Mouse (Mus musculus) heart, embryonic 11.5 days (tissue): ENCODE measurements around the gene Retreg1. TPM values are rescaled to one million over a fixed set of nuclear protein-coding genes. Genes with fewer than 3 reads are reported as not detected.
"Not testable (repeated sequence)": the region's sequence is repeated elsewhere in the genome, so short reads cannot be mapped to it uniquely, and the experiment has no call there.

ENCODE experiments used
- ATAC-seq: fragments of 200-750 bp; cut with Nextera tagmentation; replicated peaks from 2 replicates; pipeline ENCODE4 v1.8.0; 2017; ENCODE audit warnings: moderate library complexity; ENCODE audit not compliant: insufficient number of reproducible peaks, low FRiP score, low TSS enrichment
- H3K27ac ChIP-seq: fragments of 300-500 bp; sonication (generic); 2 replicates; pipeline ENCODE4 v1.5.1; 2014; ENCODE audit warnings: mild to moderate bottlenecking, low read depth, low read length
- H3K27me3 ChIP-seq: fragments of 300-500 bp; sonication (generic); 2 replicates; pipeline ENCODE4 v1.6.1; 2014; ENCODE audit warnings: mild to moderate bottlenecking, low read length, mixed read lengths; ENCODE audit not compliant: control insufficient read depth, insufficient read depth
- H3K36me3 ChIP-seq: fragments of 300-500 bp; sonication (generic); 2 replicates; pipeline ENCODE4 v1.6.1; 2014; ENCODE audit warnings: mild to moderate bottlenecking, low read length, moderate library complexity, mixed read lengths; ENCODE audit not compliant: control insufficient read depth, insufficient read depth
- H3K4me1 ChIP-seq: fragments of 300-500 bp; sonication (generic); 2 replicates; pipeline ENCODE4 v1.6.1; 2014; ENCODE audit warnings: low read length; ENCODE audit not compliant: control insufficient read depth, insufficient read depth
- H3K4me2 ChIP-seq: fragments of 300-500 bp; sonication (generic); 2 replicates; pipeline ENCODE4 v1.6.1; 2014; ENCODE audit warnings: mild to moderate bottlenecking, moderate library complexity
- H3K4me3 ChIP-seq: fragments of 300-500 bp; sonication (generic); 2 replicates; pipeline ENCODE4 v1.5.1; 2014; ENCODE audit warnings: low read depth, low read length
- H3K9ac ChIP-seq: fragments of 300-500 bp; sonication (generic); 2 replicates; pipeline ENCODE4 v1.6.1; 2014; ENCODE audit warnings: mild to moderate bottlenecking, low read depth, low read length, moderate library complexity
- H3K9me3 ChIP-seq: fragments of 300-500 bp; sonication (generic); replicated peaks from 2 replicates; pipeline ENCODE4 v1.6.1; 2016; ENCODE audit warnings: low read length; ENCODE audit not compliant: control insufficient read depth
- WGBS: fragments of 180-500 bp; shearing (Covaris S2); extraction: QIAGEN DNeasy Blood & Tissue Kit; methylation state at CpG from one replicate; pipeline ENCODE4 v1.1.7; 2014; ENCODE audit not compliant: insufficient replicate concordance; 5-methylcytosine and 5-hydroxymethylcytosine counted together
- polyA plus RNA-seq: library from polyadenylated mRNA; unstranded; fragments of >200 nt; fragmentation: Nextera tagmentation; extraction: Ambion mirVana; gene quantifications from 2 replicates; pipeline ENCODE4 v1.2.1, GENCODE M21; 2014

The Retreg1 gene
- polyA plus RNA-seq, 1 experiment from 2014 or later = 47.2 TPM

DNA sequence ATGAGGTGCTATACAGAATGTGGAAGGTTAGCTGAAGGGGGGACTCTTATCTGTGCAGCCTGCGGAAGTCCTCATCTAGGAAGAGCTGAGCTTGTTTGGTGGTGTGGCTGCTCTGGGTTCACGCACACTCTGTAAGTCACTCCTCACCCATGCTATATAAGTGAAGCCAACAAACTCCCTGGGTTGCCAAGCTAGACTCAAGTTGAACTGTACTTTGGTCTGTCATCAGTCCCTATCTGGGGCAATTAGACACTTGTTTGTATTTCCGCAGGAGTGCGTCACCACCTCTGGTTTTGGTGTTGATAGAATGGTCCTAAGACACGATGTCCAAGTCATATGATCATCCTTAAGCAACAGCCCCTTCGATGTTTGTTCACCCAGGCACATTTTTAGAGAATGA lies 132.8 kb downstream of the Retreg1 start:
- Histone ChIP-seq H3K27ac (no peak overlapping the region), H3K9me3 (no peaks in the 10 kb centered on the region), H3K4me2 (no peak overlapping the region), H3K9ac (no peak overlapping the region), H3K4me3 (no peak overlapping the region), H3K27me3 (no peaks in the 10 kb centered on the region), H3K36me3 (no peaks in the 10 kb centered on the region), H3K4me1 (0 out of 2 replicates have a peak, but pooled peaks cover 2% of the 10 kb centered on the region)
- WGBS = 47% methylated on average over 6 of the region's 6 CpGs
- no peak; the same call in 1 of the 2 replicates for ATAC-seq

GRCm38 (mm10) chr15:25983614-25984013 lies 140.6 kb downstream of the Retreg1 start:
- not testable (repeated sequence) for H3K4me1 ChIP-seq, H3K27me3 ChIP-seq, H3K36me3 ChIP-seq, H3K9me3 ChIP-seq
- peak; percentile 5; the same call in 1 of the 2 replicates for ATAC-seq
- Histone ChIP-seq H3K4me2 (peak overlapping the region; percentile 91), H3K9ac (peak overlapping the region; percentile 94), H3K4me3 (peak overlapping the region; percentile 100), H3K27ac (peak overlapping the region; percentile 60; the same call in 1 of the 2 replicates)
- 19% methylated on average over 6 of the region's 6 CpGs for WGBS

GRCm38 (mm10) chr15:25984067-25984733 lies 141.2 kb downstream of the Retreg1 start, which contains the start of gene Zfp622:
Gene Zfp622, plus strand, starts transcription at chr15:25984366.
- Histone ChIP-seq H3K27ac (peak within 1 kb of the TSS; percentile 89), H3K4me3 (peak within 1 kb of the TSS; percentile 100), H3K4me1 (peaks cover 10% of the 10 kb centered on the region), H3K27me3 (no peaks in the 10 kb centered on the region), H3K4me2 (peak within 1 kb of the TSS; percentile 91), H3K36me3 (peaks cover 8% of the 10 kb centered on the region; the same call in 1 of the 2 replicates), H3K9me3 (no peaks in the 10 kb centered on the region), H3K9ac (peak within 1 kb of the TSS; percentile 94)
- WGBS = under 1% methylated on average over 57 of the region's 57 CpGs
- ATAC-seq = peak; percentile 97

DNA sequence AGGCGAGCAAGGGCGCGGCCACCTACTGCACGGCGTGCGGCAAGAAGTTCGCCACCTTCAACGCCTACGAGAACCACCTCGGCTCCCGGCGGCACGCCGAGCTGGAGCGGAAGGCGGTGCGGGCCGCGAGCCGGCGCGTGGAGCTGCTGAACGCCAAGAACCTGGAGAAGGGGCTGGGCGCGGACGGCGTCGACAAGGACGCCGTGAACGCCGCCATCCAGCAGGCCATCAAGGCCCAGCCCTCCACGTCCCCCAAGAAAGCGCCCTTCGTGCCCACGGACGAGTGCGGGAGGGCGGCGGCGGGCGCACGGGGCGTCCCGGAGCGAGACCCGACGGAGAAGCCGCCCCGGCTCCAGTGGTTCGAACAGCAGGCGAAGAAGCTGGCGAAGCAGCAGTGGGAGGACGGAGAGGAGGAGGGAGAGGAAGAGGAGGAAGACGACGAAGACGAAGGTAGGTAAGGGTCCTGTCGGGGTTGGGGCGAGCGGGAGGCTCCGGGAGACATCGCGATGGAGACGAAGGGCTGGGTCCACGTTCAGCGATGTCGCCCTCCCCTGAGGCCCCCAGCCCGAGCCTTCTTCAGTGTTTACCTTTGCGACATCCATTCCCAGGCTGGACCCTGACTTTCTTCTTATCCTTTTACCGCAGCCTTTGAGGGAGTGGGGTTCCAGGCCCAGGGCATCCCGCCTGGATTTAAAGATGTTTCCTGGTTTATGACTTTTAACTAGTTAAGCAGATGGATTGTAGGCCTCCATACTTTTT lies 141.9 kb downstream of the Retreg1 start:
- H3K27me3 ChIP-seq = no peaks in the 10 kb centered on the region
- H3K9me3 ChIP-seq = no peaks in the 10 kb centered on the region
- peaks cover 10% of the 10 kb centered on the region for H3K4me1 ChIP-seq
- peak overlapping the region; percentile 89 for H3K27ac ChIP-seq
- H3K4me3 ChIP-seq = peak overlapping the region; percentile 100
- peak overlapping the region; percentile 91 for H3K4me2 ChIP-seq
- WGBS = under 1% methylated on average over 66 of the region's 71 CpGs
- 0 out of 2 replicates have a peak, but pooled peaks have one; percentile 5 for ATAC-seq
- H3K36me3 ChIP-seq = peaks cover 8% of the 10 kb centered on the region; the same call in 1 of the 2 replicates
- peak overlapping the region; percentile 94 for H3K9ac ChIP-seq

GRCm38 (mm10) chr15:25992992-25993727 lies 150.2 kb downstream of the Retreg1 start:
- H3K4me1 ChIP-seq = no peaks in the 10 kb centered on the region
- no peak for ATAC-seq
- no peak overlapping the region for H3K4me2 ChIP-seq
- peaks cover 12% of the 10 kb centered on the region for H3K36me3 ChIP-seq
- H3K4me3 ChIP-seq = no peak overlapping the region
- 60% methylated on average over 8 of the region's 8 CpGs for WGBS
- H3K27me3 ChIP-seq = no peaks in the 10 kb centered on the region
- H3K9ac ChIP-seq = no peak overlapping the region
- H3K27ac ChIP-seq = no peak overlapping the region
- H3K9me3 ChIP-seq = no peaks in the 10 kb centered on the region

DNA sequence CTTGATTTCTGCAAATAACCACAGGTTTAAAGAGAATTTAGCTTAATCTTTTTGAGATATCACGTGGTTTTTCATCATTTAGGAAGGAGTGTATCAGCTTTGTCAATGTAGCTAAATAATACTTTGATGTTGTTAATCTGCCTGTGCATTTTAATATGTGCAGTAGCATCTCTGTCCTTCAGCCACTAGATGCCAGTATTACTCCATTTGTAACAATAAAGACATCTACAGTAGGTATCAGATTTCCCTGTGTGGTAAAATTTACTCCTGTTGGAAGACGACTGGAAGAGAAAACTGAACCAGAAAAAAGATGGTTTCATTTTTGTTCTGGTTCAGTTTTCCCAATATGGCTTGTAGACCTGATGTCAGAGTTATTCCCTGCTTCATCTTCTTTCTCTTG lies 152.5 kb downstream of the Retreg1 start:
- no peak overlapping the region for H3K4me2 ChIP-seq
- no peak overlapping the region for H3K4me3 ChIP-seq
- WGBS = 63% methylated on average over 2 of the region's 2 CpGs
- H3K36me3 ChIP-seq = peaks cover 9% of the 10 kb centered on the region
- H3K9ac ChIP-seq = no peak overlapping the region
- no peak for ATAC-seq
- no peaks in the 10 kb centered on the region for H3K4me1 ChIP-seq
- H3K27ac ChIP-seq = no peak overlapping the region
- H3K9me3 ChIP-seq = no peaks in the 10 kb centered on the region
- no peaks in the 10 kb centered on the region for H3K27me3 ChIP-seq

DNA sequence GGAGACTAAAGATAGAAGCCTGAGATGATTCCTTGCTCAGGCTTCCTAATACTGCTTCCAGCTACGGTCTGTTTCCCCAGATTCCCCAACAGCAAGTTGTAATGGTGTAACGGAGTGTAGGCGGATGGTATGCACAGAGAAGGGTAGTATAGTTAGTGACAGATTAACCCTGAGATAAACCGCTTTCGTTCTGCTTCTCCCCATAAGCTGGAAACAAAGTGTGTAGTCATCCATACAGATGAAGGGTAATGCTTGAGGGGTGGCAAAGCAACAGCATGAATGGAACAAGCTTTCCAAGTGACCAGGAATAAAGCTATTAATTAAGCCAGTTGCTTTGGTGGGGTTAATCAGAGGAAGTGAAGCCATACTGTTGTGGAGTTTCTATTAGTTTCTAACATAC lies 156.6 kb downstream of the Retreg1 start:
- ATAC-seq, H3K4me1 ChIP-seq, H3K4me3 ChIP-seq, H3K36me3 ChIP-seq, H3K27ac ChIP-seq, H3K9me3 ChIP-seq, H3K9ac ChIP-seq, H3K27me3 ChIP-seq, H3K4me2 ChIP-seq: not testable (repeated sequence)
- WGBS = 83% methylated on average over 5 of the region's 5 CpGs

GRCm38 (mm10) chr15:26008621-26009020 lies 165.6 kb downstream of the Retreg1 start:
- H3K27me3 ChIP-seq = no peaks in the 10 kb centered on the region
- no peak for ATAC-seq
- H3K4me1 ChIP-seq = no peaks in the 10 kb centered on the region
- H3K9me3 ChIP-seq = no peaks in the 10 kb centered on the region
- no peak overlapping the region for H3K4me2 ChIP-seq
- no peak overlapping the region for H3K4me3 ChIP-seq
- 69% methylated on average over 3 of the region's 3 CpGs for WGBS
- H3K9ac ChIP-seq = no peak overlapping the region
- H3K27ac ChIP-seq = no peak overlapping the region
- no peaks in the 10 kb centered on the region for H3K36me3 ChIP-seq
